Mouse (Mus musculus) stomach, postnatal 0 days (tissue): Measurements from ENCODE around the gene Kcnv2. TPM values are rescaled to one million over a fixed set of nuclear protein-coding genes. Genes with fewer than 3 reads are reported as not detected.

Experiments
- ATAC-seq: fragments of 200-750 bp; cut with Nextera tagmentation; 2 replicates; pipeline ENCODE4 v1.8.0; 2017; ENCODE audit not compliant: low FRiP score, low TSS enrichment
- DNase-seq: peaks from one replicate; pipeline ENCODE4 v3.0.0-alpha.2; 2016; ENCODE audit warnings: low spot score
- H3K27ac ChIP-seq: fragments of 300-500 bp; sonication (generic); replicated peaks from 2 replicates; pipeline ENCODE4 v1.5.1; 2014; ENCODE audit warnings: mild to moderate bottlenecking, control low read depth
- H3K27me3 ChIP-seq: fragments of 300-500 bp; sonication (generic); 2 replicates; pipeline ENCODE4 v1.6.1; 2014; ENCODE audit warnings: low read length; ENCODE audit not compliant: control insufficient read depth, insufficient read depth
- H3K36me3 ChIP-seq: fragments of 300-500 bp; sonication (generic); 2 replicates; pipeline ENCODE4 v1.6.1; 2014; ENCODE audit warnings: low read length, mixed read lengths; ENCODE audit not compliant: control insufficient read depth, insufficient read depth
- H3K4me1 ChIP-seq: fragments of 300-500 bp; sonication (generic); replicated peaks from 2 replicates; pipeline ENCODE4 v1.6.1; 2014; ENCODE audit warnings: antibody characterized with exemption; ENCODE audit not compliant: control insufficient read depth, insufficient read depth
- H3K4me2 ChIP-seq: fragments of 300-500 bp; sonication (generic); replicated peaks from 2 replicates; pipeline ENCODE4 v1.6.1; 2014; ENCODE audit warnings: low read depth, mild to moderate bottlenecking, control low read depth, moderate library complexity
- H3K4me3 ChIP-seq: fragments of 300-500 bp; sonication (generic); 2 replicates; pipeline ENCODE4 v1.5.1; 2014; ENCODE audit warnings: low read depth, low read length, control low read depth
- H3K9ac ChIP-seq: fragments of 300-500 bp; sonication (generic); 2 replicates; pipeline ENCODE4 v1.6.1; 2014; ENCODE audit warnings: mild to moderate bottlenecking, low read length, control low read depth, mixed read lengths
- H3K9me3 ChIP-seq: fragments of 300-500 bp; sonication (generic); 2 replicates; pipeline ENCODE4 v1.6.1; 2016; ENCODE audit warnings: low read length; ENCODE audit not compliant: control insufficient read depth
- CTCF ChIP-seq: IDR thresholded peaks from 2 replicates; pipeline ENCODE4 v1.5.1; 2016; ENCODE audit warnings: antibody characterized with exemption, low read depth, mild to moderate bottlenecking, moderate library complexity
- EP300 ChIP-seq: optimal IDR thresholded peaks from 2 replicates; pipeline ENCODE3; 2016; ENCODE audit warnings: antibody characterized with exemption
- WGBS: fragments of 180-500 bp; shearing (Covaris S2); extraction: QIAGEN DNeasy Blood & Tissue Kit; methylation state at CpG from one replicate; pipeline ENCODE4 v1.1.7; 2014; 5-methylcytosine and 5-hydroxymethylcytosine counted together
- polyA plus RNA-seq: library from polyadenylated mRNA; unstranded; fragments of >200 nt; fragmentation: Nextera tagmentation; extraction: Ambion mirVana; gene quantifications from 2 replicates; pipeline ENCODE4 v1.2.1, GENCODE M21; 2015

Gene Kcnv2
- polyA plus RNA-seq, 1 experiment from 2014 or later = 0.02 TPM

DNA sequence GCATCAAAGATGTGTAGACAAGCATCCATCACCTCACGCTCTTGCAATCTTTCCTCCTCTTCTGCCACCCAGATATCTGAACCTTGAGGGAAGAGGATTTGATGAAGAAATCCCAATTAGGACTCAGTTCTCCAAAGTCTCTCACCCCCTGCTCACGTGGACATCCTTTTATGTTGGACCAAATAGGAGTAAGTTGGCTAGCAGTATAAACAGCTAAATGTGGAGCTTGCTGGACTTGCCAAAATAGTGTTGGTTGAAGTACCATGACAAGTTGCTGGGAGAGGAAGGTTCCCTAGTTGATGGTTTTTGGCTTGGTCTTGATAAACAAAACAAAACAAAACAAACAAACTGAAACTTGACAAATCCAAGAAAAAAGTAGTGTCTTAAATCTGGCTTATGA is 47.8 kb downstream of the Kcnv2 start:
- Histone ChIP-seq H3K27ac (no peak overlapping the region), H3K36me3 (no peaks in the 10 kb centered on the region), H3K4me3 (no peak overlapping the region), H3K4me1 (no peaks in the 10 kb centered on the region), H3K9ac (no peak overlapping the region), H3K4me2 (no peak overlapping the region), H3K27me3 (no peaks in the 10 kb centered on the region), H3K9me3 (no peaks in the 10 kb centered on the region)
- TF ChIP-seq CTCF (no peak), EP300 (no peak)
- DNase-seq (no peak), ATAC-seq (no peak)
- 79% methylated on average over 2 of the region's 2 CpGs for WGBS

DNA sequence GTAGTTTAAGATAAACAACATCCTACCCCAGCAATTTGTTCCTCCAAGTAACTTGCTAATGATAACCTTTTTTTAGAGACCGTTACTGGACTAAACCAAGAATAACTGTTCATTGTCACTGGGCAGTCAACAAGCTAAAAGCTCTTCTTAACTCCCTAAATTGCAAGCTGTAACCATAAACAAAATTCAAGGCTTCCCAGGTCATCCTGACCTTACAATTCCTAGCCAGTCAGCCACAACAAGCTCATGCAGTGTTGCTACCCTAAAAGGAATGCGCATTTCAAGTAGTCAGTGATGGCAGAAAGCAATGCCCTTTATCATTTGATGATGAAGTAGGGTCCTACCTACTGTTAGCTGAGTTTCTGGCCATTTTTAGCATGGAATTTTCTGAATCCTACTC is 48.4 kb downstream of the Kcnv2 start:
- Histone ChIP-seq H3K4me3 (no peak overlapping the region), H3K9ac (no peak overlapping the region), H3K9me3 (no peaks in the 10 kb centered on the region), H3K27me3 (no peaks in the 10 kb centered on the region), H3K4me2 (no peak overlapping the region), H3K27ac (no peak overlapping the region), H3K36me3 (no peaks in the 10 kb centered on the region), H3K4me1 (no peaks in the 10 kb centered on the region)
- no peak for TF ChIP-seq EP300
- TF ChIP-seq CTCF = no peak
- whole genome bisulfite sequencing = 78% methylated on average over 2 of the region's 2 CpGs
- no peak for DNase-seq
- ATAC-seq = no peak

DNA sequence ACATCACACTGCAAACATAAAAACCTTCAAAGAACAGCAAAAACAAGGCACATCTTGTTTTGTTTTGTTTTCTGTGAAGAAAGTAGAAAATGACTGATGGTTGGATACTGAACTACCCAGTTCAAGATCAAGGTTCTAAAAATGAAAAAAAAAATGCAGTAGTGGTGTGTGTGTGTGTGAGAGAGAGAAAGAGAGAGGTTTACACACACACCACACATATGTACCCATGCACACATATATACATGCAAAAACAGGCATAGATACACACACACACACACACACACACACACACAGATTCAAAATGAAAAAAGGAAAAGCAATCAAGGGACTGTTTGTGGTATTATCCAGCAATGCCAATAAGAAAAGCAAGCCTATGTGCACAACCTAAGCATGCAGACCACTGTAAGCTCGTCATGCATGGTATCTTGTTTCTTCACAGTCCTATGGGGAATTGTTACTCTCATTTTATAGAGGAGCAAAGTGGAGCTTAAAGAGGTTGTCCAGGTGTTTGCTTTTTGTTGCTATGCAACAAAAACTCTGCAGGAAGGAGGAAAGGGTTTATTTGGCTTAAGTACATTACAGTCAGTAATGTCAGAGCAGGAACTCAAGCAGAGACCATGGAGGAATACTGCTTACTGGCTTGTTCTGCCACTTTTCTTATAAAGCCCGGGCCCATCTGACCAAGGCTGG is 57.5 kb downstream of the Kcnv2 start:
- no peak overlapping the region for H3K27ac ChIP-seq
- TF ChIP-seq CTCF (no peak), EP300 (no peak)
- H3K9ac ChIP-seq = no peak overlapping the region
- H3K4me1 ChIP-seq = no peaks in the 10 kb centered on the region
- no peak overlapping the region for H3K4me2 ChIP-seq
- DNase-seq = no peak
- WGBS = 54% methylated on average over 2 of the region's 2 CpGs
- no peak for ATAC-seq
- H3K36me3 ChIP-seq = no peaks in the 10 kb centered on the region
- H3K4me3 ChIP-seq = no peak overlapping the region
- no peaks in the 10 kb centered on the region for H3K9me3 ChIP-seq
- no peaks in the 10 kb centered on the region for H3K27me3 ChIP-seq

DNA sequence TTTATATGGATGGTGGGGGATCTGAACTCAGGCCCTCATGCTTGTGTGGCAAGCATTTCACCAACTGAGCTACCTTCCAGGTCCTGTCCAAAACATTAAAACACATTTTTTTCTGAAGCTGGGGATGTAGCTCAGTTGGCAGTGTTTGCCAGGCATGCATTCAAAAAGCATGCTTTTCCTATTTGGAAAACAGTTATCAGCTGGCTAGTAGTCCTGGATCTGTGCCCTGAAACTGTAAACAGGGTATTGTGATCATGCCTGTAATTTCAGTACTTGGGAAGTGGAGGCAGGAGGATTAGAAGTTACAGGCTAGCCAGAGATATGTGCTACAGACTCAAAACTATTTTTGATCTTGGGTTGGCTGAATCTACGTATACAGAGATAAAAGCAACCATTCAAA is 59.7 kb downstream of the Kcnv2 start:
- H3K4me2 ChIP-seq = no peak overlapping the region
- H3K27me3 ChIP-seq = no peaks in the 10 kb centered on the region
- H3K4me3 ChIP-seq = no peak overlapping the region
- no peak overlapping the region for H3K27ac ChIP-seq
- DNase-seq (no peak), ATAC-seq (no peak)
- WGBS = 79% methylated on average over 1 of the region's 1 CpGs
- H3K9ac ChIP-seq = no peak overlapping the region
- no peaks in the 10 kb centered on the region for H3K4me1 ChIP-seq
- H3K36me3 ChIP-seq = peaks cover 7% of the 10 kb centered on the region
- TF ChIP-seq EP300 = no peak
- TF ChIP-seq CTCF = no peak
- H3K9me3 ChIP-seq = no peaks in the 10 kb centered on the region

DNA sequence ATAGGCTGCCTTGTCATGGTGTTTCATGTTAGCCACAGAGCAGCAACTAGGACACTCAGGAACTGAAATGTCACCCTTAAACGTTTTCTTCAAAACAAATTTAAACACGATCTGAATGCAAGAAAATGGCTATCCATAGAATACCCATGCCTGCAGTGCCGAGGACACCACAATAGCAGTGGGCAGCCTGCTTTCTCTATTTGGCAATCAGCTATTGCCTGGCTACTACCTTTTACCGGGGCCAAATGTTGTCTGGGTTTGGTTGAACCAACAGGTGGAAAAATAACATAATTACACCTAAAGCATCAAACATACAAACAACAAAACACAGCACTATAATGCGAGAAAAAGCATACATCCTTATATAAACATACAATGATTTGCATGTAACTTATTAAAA is 60.9 kb downstream of the Kcnv2 start:
- H3K4me1 ChIP-seq = no peaks in the 10 kb centered on the region
- H3K9me3 ChIP-seq = no peaks in the 10 kb centered on the region
- no peak overlapping the region for H3K4me3 ChIP-seq
- DNase-seq = no peak
- no peaks in the 10 kb centered on the region for H3K27me3 ChIP-seq
- no peak overlapping the region for H3K27ac ChIP-seq
- H3K9ac ChIP-seq = no peak overlapping the region
- TF ChIP-seq EP300 (no peak), CTCF (no peak)
- no peak for ATAC-seq
- WGBS = 93% methylated on average over 5 of the region's 5 CpGs
- H3K4me2 ChIP-seq = no peak overlapping the region
- peaks cover 10% of the 10 kb centered on the region for H3K36me3 ChIP-seq

DNA sequence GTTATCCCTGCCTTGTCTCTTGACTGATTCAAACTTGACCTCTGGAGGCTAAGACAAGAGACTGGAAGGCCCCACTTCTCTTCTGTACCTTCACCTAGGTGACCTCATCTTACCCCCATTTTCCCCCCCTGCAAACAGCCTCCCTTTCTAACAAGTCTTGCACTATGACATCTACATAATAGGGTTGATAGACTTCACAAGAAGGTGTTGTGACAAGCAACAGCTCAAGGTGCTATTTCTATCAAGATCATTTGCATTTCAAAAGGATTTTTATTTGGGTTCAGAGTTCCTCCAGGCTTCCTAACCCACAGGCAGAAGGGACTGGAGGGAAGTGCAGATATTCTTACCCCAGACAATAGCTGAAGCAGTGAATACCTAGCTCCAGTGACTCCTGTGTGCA is 62.9 kb downstream of the Kcnv2 start:
- TF ChIP-seq EP300 = no peak
- TF ChIP-seq CTCF = no peak
- H3K36me3 ChIP-seq = peaks cover 10% of the 10 kb centered on the region

More for the DNA sequence above, 62.9 kb downstream of the Kcnv2 start:
- no peaks in the 10 kb centered on the region for H3K4me1 ChIP-seq
- no peak overlapping the region for H3K4me2 ChIP-seq
- no peak overlapping the region for H3K4me3 ChIP-seq
- no peak for DNase-seq
- H3K27ac ChIP-seq = no peak overlapping the region
- no peaks in the 10 kb centered on the region for H3K9me3 ChIP-seq
- no peak overlapping the region for H3K9ac ChIP-seq
- no peaks in the 10 kb centered on the region for H3K27me3 ChIP-seq
- no peak for ATAC-seq

Other genes starting within 250 kb of the Kcnv2 start
- 6.0 and 6.7 TPM in 2 replicates for gene Vldlr, start 106.1 kb upstream of the Kcnv2 start, polyA plus RNA-seq
- 45.5 and 45.6 TPM in 2 replicates for gene Pum3, start 107.2 kb downstream of the Kcnv2 start, polyA plus RNA-seq